Mouse (Mus musculus): ENCODE data around the gene Sfmbt2.
"Not testable (repeated sequence)": the region's sequence is repeated elsewhere in the genome, so short reads cannot be mapped to it uniquely, and the experiment has no call there.

Gene Sfmbt2

GRCm38 (mm10) chr2:10370176-10370575, at the start of gene Sfmbt2:
Gene Sfmbt2, plus strand, starts transcription at chr2:10370510.
- DNase-seq, result no peak

GRCm38 (mm10) chr2:10321093-10321492, 49.2 kb upstream of the Sfmbt2 start:
- DNase-seq, result peak in 1 of 2 experiments; percentile 10

- DNase-seq, result no peak
These were observed 47.1 kb upstream of the Sfmbt2 start for GRCm38 (mm10) chr2:10323173-10323572.

GRCm38 (mm10) chr2:10324980-10325379, 45.3 kb upstream of the Sfmbt2 start:
- no peak for DNase-seq

GRCm38 (mm10) chr2:10330216-10330615, 40.1 kb upstream of the Sfmbt2 start:
- no peak for DNase-seq

GRCm38 (mm10) chr2:10334299-10334698, 36.0 kb upstream of the Sfmbt2 start:
- no peak for DNase-seq

GRCm38 (mm10) chr2:10335037-10335608, 35.2 kb upstream of the Sfmbt2 start:
- no peak for DNase-seq

GRCm38 (mm10) chr2:10340022-10340421, 30.3 kb upstream of the Sfmbt2 start:
- no peak for DNase-seq

GRCm38 (mm10) chr2:10343523-10343922, 26.8 kb upstream of the Sfmbt2 start:
- no peak for DNase-seq

GRCm38 (mm10) chr2:10344073-10344472, 26.2 kb upstream of the Sfmbt2 start:
- DNase-seq, result not testable (repeated sequence)

GRCm38 (mm10) chr2:10347193-10347592, 23.1 kb upstream of the Sfmbt2 start:
- no peak for DNase-seq

GRCm38 (mm10) chr2:10348036-10348435, 22.3 kb upstream of the Sfmbt2 start:
- DNase-seq, result no peak

- no peak for DNase-seq
These were observed 20.0 kb upstream of the Sfmbt2 start for GRCm38 (mm10) chr2:10350266-10350810.

- no peak for DNase-seq
These were observed 19.2 kb upstream of the Sfmbt2 start for GRCm38 (mm10) chr2:10351125-10351524.

GRCm38 (mm10) chr2:10352887-10353286, 17.4 kb upstream of the Sfmbt2 start:
- DNase-seq, result no peak

GRCm38 (mm10) chr2:10353889-10354288, 16.4 kb upstream of the Sfmbt2 start:
- no peak for DNase-seq

GRCm38 (mm10) chr2:10359861-10360260, 10.4 kb upstream of the Sfmbt2 start:
- DNase-seq, result no peak

- DNase-seq, result no peak
These were observed 5.2 kb upstream of the Sfmbt2 start for GRCm38 (mm10) chr2:10365081-10365480.

- no peak for DNase-seq
These were observed 4.0 kb upstream of the Sfmbt2 start for GRCm38 (mm10) chr2:10366284-10366683.

- DNase-seq, result no peak
These were observed 634 bp upstream of the Sfmbt2 start for GRCm38 (mm10) chr2:10369676-10370075.

- no peak for DNase-seq
These were observed 563 bp downstream of the Sfmbt2 start for GRCm38 (mm10) chr2:10370687-10371458.

GRCm38 (mm10) chr2:10371459-10371817, 1.1 kb downstream of the Sfmbt2 start:
- DNase-seq, result no peak

GRCm38 (mm10) chr2:10371899-10372298, 1.6 kb downstream of the Sfmbt2 start:
- DNase-seq, result no peak

- DNase-seq, result peak; percentile 66 to 73
These were observed 2.0 kb downstream of the Sfmbt2 start for GRCm38 (mm10) chr2:10372321-10372723.

All from lung, postnatal 4 days (tissue).